Mouse (Mus musculus) cerebellum, adult (tissue): ENCODE data around the gene Pycr2.
"Not testable (repeated sequence)": the region's sequence is repeated elsewhere in the genome, so short reads cannot be mapped to it uniquely, and the experiment has no call there.

Source experiments
- ATAC-seq: cut with Nextera tagmentation; 2 replicates; pipeline ENCODE4 v1.9.2; 2017; ENCODE audit warnings: mild to moderate bottlenecking, moderate library complexity, mixed read lengths; ENCODE audit not compliant: insufficient number of reproducible peaks, low FRiP score, low TSS enrichment

Pycr2 gene

DNA sequence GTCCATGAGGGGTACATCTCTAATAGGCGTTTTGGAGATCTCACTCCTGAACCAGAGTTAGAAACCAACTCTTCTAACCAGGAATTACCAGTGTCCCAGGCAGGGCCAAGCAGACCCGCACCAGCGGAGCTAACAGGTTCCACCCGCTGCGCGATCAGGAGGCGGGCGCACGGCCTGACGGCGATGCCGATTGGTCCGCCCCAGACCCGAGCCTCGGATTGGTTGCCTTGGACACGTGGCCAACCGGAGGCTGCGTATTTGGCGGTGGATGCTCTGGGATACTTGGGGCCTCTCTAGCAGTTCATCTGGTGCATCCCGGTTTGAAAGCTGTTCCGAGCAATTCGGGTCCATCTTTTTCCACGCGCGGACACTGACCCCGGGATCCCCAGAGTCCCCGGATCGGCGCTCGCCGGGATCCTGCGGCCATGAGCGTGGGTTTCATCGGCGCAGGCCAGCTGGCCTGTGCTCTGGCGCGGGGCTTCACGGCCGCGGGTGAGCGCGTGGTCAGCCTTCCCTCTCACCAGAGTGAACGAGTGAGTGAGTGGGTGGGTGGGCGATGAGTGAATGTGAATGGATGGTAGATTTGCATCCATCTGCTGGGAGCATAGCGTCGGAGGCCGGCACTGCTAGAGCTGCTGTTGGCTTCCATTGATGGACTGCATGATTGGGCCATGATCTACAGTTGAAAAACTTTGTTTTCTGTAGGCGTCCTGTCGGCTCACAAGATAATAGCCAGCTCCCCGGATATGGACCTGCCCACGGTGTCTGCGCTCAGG is at the start of gene Pycr2:
Pycr2 (plus strand) TSS at position 255 of the 776 bp plus-strand sequence.
- peak; percentile 98 for ATAC-seq

DNA sequence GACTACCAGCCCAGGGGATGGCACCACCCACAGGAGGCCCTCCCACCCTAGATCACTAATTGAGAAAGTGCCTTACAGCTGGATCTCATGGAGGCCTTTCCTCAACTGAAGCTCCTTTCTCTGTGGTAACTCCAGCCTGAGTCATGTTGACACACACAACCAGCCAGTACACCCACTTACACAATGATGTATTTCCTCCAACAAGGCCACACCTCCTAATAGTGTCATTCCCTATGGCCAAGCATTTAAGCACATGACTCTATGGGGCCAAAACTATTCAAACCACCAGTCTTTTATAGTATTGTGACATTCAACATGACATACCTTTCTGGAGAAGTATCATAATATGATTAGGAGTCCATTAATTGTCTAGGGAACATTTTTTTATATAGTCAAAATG is 45.3 kb upstream of the Pycr2 start:
- no peak for ATAC-seq

DNA sequence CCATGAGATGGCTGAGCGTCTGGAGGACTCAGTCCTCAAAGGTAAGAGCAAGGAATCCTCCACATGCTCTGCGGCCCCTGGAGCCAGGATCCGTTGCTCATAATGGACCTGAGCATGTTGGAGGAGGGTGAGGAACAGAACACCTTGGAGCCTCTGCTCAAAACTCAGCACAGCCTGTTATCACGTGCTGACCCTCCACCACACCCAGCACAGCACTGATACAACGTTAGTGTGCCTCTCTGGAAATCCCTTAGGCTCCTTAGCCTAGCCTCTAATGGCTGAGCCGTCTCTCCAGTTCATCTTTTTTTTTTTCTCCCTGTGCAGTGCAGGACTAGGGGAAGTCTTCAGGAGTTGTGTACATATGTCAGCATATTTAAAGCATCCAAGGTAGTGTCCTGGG is 44.1 kb upstream of the Pycr2 start:
- no peak for ATAC-seq

DNA sequence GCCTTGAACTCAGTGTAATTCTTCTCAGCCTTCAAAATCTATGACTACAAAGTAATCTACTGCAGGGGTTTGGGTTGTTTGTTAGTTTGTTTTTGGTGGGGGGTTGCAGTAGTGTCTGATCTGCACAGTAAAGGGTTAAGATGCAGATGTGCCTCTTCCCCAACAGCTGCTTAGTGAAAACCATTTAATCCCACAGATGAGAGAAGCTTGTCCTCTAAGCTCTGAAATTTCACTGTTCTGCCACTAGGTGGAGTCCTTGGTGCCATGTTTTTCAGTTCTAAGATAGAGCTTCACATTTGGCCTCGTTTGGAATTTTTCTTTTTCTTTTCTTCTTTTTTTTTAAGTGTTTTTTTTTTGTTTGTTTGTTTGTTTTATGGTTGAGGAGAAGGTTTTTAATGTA is 40.5 kb upstream of the Pycr2 start:
- no peak for ATAC-seq

DNA sequence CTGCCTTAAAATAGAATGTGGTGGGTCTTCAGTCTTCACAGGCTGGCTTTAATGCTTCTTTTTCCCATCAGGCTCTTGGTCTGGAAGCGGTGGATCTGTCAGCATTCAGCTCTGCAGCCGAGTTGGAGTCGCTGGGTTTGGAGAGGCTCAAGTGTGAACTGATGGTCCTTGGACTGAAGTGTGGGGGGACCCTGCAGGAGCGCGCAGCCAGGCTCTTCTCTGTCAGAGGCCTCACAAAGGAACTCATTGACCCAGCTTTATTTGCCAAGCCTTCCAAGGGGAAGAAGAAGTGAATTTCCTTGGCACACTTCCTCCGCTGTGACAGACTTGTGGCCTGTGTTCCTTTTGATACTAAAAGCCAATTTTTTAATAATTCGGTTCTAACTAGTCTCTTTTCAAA is 38.1 kb upstream of the Pycr2 start:
- ATAC-seq = no peak

DNA sequence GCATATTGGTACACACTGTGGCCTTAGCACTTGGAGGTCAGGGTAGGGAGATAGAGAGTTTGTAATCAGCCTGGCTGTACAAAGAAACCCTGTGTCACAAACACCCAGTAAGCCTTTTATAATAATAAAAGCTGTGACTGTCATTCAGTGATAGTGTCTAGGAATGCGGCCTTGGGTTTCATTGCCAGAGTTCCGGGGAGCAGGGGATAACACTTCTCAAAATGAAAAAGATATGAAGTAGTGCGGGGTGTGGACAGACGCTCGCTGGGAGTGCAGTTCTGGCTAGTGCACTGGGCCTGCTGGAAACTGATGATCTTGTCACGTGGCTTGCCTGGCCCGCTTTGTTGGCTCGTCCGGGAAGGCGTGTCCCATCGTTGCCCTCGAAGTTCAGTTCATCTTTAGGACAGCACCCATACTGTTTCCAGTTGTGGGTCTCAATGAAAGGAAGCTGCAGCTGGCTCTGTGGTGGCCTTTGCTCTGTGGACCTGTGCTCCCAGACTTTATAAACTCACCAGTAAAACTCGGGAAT is 33.9 kb upstream of the Pycr2 start:
- ATAC-seq = no peak

DNA sequence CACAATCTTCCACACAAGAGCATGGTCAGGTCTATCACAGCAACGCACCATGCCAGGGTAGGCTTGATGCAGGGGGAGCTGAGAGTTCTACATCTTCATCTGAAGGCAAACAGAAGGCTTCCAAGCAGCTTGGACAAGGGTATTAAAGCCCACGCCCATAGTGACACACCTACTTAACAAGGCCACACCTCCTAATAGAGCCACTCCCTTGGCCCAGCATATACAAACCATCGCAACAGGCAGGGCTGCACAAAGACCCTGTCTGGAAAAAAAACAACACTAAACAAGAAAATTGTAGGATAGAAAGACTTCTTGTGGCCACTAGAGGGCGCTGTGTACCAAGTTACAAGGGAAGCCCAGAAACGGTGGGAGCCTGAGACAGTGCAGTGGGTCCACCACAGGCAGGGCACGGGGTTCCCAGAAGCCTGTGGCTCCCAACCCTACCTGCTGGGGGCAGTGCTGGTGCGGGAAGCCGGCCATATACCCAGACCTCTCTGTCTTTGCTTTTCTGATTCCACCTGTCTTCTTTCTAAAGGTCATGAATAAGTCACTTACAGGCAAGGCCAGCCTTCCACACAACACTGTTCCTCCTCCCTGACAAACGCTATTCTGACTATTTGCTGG is 30.1 kb upstream of the Pycr2 start:
- ATAC-seq = peak; percentile 66; the same call in 1 of the 2 replicates

DNA sequence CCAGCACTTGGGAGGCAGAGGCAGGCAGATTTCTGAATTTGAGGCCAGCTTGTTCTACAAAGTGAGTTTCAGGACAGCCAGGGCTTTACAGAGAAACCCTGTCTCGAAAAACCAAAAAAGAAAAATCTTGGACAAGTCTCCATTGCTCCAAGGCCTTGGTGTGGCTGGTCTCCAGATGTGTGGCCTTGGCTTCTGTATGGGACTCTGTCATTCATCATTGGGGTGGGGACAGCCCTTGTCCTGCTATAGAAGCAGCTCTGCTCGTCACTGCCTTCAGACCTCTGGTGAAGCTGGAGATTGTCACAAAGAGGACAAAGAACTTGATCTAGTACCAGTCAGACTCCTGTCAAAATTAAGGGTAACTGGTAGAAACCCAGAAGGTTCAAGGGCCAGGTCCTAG is 29.5 kb upstream of the Pycr2 start:
- ATAC-seq = no peak

DNA sequence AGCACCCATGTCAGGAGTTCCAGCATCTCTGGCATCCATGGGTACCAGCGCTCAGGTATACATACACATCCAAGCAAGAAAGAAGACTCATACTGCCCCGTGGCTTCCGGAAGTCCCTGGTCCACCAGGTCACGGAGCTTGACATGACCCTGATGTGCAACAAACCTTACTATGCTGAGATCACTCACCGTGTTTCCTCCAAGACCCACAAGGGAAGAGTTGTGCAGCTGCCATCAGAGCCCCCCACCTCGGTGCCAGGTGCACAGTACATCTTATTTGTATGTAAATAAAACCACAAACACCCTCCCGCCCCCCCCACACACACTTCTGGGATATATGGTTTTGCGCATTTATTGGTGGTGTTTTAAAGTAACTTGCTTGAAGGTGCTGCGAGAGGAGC is 29.0 kb upstream of the Pycr2 start:
- no peak for ATAC-seq

DNA sequence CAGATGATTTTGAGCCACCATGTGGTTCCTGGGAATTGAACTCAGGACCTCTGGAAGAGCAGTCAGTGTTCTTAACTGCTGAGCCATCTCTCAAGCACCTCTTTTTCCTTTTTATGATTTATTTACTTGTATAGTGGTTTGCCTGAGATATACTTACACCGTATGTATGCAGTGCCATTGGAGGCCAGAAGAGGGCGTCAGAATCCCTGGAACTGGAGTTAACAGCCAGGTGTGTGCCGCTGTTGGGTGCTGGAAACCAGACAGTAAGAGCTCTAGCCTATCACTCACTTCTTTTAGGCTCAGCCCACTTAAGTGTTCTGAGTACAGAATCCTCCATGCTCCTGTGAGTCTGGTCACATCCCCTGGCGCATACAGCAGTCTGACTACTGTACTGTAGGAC is 26.6 kb upstream of the Pycr2 start:
- no peak for ATAC-seq

DNA sequence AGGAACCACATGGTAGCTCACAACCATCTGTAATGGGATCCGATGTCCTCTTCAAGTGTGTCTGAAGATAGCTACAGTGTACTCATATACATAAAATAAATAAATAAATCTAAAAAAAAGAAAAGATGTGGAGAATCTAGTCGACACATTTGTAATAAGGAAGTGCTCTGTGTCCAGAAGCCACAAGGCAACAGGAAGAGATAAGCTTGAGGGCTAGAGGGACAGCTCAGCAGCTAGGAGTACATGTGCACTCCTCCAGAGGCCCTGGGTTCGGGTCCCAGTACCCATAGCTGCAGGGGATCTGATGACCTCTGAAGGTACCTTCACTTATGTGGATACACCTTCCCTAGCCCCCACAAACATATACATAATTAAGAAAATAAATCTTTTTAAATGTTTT is 22.3 kb upstream of the Pycr2 start:
- ATAC-seq = no peak

DNA sequence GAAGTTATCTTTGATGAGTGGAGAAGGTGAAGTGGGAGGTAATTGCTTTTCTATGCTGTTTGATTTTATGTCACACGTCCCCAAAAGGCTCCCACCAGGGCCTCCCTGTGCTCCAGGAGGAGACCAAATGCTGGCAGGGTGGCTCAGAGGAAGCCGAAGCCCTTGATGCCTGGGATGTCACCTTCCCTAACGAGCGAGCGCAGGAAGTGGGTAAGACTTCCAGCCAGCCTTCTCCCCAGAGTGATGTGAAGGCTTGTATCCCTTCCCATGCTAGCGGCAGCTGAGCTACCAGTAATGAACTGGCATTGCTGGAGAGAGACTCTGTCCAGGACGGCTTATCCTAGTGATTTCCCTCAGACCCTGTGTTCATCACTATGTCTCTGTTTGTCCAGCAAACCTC is 20.4 kb upstream of the Pycr2 start:
- ATAC-seq = no peak

DNA sequence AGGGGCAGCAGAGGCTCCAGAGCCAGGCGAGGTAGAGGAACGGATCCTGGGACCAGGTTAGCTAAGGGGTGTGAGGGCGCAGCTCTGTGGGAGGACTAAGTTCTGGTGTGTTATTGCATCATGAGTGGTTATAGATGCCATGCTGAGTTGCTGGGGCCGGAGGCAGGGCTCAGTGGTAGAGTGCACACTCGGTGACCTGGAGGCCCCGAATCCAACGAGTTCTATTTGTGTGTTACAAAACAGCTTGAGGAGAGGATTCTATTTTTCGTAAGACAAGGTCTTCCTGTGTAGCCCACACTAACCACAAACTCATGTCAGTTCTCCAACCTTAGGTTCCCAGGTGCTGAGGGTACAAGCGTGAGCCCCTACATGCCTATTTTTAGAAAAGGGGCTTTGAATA is 19.6 kb upstream of the Pycr2 start:
- no peak for ATAC-seq

DNA sequence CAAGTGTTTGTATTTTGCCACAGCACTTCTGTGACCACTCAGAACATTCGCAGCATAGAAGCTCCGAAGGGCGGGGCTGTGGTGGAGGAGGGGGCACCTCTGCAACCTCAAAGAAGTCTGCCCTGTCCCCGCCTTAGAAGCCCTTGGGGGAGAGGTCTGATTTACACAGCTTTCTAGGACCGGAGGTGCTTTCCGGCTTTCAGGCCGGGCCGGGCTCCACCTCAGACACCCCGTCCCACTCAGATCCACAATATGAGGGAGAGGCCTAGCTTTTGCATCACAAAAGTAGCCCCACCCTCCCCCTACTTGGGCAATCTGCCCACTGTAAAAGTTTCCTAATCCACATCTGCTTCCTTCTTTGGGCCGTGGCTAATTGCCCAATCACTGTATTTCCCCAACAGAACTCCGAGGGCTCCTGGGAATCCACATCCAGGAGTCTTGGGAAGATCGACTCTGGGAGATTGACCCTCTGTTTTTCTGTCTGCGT is 15.5 kb upstream of the Pycr2 start:
- no peak for ATAC-seq

DNA sequence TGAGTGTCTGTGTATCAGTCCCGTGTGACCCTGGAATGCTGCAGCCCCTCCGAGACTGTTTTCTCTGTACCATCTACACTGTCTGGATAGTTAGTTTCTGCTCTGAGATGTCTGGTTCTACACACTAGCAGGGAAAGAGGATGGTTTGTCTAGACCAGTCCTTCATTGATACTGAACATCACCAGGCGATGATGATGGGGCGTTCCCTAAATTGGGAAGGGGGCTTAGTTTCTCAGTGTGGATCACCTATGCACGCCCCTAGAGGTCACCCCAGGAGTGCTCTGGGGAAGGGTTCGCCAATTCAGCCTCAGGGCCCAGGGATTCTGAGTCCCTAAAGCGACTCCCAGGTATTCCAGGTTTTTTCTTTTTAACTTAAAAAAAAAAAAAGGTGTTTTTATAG is 14.9 kb upstream of the Pycr2 start:
- ATAC-seq = no peak

DNA sequence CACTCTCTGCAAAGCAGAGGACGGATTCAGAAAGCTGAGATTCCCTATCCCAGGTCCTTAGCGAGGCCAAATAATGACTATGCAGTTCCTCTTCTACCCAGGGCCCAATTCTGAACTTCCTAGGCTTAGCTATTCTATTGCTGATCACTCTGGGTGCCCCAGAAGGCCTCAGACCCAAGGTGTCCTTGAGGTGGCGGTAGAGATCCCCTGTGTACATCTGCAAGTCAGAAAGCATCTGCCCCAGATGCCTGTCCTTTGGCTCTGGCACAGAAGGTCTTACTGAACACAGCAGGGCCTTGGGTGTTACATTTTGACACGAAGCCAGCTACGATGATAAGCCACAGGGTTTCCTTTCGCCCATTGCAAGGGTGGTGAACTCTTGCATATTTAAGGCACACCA is 14.3 kb upstream of the Pycr2 start:
- ATAC-seq = no peak

DNA sequence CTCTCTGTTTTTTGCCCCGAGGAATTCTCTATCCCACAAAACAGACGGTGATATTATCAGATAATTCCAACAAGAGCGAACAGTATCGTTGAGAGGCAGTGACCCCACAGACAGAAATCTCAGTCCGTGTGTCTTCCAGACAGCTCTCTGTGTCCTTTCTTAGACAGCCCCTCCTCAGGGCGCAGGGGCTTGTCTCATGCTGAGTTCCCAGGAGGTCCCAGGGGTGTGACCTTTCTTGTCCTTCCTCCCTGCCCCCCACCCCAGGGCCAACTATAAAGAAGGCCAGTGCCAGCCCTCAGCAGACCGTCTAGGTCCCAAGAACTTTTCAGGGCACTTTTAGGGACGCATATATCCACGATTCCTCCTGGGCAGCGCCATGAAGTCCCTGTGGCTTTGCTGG is 11.3 kb upstream of the Pycr2 start, which contains the start of gene Lefty2:
Lefty2 (plus strand) TSS at position 301 of the 400 bp plus-strand sequence.
- ATAC-seq = no peak

DNA sequence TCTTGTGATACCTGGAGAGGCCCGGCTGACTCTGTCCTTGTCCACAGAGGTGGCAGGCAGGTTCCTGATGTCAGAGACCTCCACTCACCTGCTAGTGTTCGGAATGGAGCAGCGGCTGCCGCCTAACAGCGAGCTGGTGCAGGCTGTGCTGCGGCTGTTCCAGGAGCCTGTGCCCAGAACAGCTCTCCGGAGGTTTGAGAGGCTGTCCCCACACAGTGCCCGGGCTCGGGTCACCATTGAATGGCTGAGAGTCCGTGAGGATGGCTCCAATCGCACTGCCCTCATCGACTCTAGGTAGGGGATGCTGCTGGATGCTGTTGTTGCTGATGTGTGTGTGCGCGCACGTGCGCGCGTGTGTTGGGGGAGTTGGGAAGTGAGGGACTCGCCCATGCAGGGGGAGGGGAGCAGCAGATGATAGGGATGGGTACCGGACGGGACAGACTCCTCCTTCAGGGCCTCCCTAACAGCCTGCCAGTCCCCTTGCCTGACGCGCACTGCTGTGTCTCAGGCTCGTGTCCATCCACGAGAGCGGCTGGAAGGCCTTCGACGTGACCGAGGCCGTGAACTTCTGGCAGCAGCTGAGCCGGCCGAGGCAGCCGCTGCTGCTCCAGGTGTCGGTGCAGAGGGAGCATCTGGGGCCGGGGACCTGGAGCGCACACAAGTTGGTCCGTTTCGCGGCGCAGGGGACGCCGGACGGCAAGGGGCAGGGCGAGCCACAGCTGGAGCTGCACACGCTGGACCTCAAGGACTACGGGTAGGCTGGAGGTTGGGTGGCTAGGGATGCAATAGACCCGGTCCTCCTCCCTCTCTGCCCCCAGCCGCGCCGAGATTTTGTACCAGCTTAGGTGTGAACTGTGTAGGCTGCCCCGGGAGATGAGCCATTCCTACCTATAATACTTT is 9.8 kb upstream of the Pycr2 start:
- not testable (repeated sequence) for ATAC-seq

DNA sequence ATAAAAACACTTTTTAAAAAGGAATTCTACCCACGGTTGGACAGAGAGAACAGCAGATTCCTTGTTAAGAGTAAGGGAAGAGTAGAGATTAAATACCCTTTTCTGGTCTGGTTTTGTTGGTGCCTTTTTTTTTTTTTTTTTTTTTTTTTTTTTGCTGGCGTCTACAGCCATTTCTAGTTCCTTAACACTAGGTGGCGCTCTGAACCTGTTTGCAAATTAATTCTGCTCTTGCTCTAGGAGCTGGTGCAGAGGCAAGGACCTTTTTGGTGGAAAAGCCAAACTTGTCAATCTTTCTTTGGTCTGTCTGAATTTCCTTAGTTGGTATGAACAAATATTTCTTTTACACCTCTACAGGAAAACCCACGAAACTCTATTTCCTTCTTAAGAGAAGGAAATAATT is 3.0 kb upstream of the Pycr2 start:
- no peak for ATAC-seq

DNA sequence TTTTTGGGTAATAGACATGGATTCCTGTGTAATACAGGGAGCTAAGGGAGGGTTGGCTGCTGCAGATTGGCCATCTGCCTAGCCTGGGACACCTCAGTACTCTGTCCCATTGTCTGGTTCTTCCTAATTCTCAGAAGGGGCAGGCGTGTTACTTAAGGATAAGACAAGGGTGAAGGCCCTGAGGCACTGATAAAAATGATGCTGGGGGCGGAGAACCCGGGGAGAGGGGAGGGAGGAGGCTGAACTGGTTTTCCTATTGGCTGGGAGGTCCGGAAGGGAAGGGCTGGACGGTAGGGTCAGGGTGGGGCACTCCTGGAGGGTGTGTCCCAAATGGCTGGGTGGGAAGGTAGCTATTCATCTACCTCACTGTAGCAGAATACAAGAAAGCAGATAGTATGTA is 1.2 kb upstream of the Pycr2 start:
- no peak for ATAC-seq

DNA sequence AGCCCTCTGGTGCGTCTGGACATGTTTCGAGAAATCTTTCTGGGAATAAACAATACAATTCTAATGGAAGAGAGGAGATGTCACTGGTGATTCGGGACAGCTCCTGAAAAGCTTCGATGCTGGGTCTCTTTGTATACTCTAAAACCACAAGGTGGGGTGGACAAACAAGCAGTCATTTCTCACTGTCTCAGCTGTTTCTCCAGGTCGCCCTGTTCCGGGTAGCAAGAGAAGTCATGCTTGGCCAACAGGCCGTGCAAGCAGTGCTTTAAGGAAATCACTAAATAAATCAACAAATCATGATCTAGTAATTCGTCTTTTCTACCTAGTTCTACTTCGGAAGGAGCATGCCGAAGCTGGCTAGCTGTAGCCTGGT is 441 bp upstream of the Pycr2 start:
- ATAC-seq = no peak
